In genomic region chr1:156108400-156108799, GRCm38 (mm10) we compare ENCODE assay signal across 13 mouse cellular contexts.
DNase-seq lines count a peak whose midpoint lies in the region; ATAC-seq lines count a peak whose summit lies in the region.
"Had no signal": no experiment of that assay in that cellular context is flagged by ENCODE, and none has a peak within 500 bp of the region (broad histone marks: within the 10 kb centered on the region; RNA-seq: fewer than 3 reads in every experiment).

No protein-coding gene starts in this region.

- 0 out of 2 replicates have a peak, but pooled peaks cover 3% of the 10 kb centered on the region for H3K9me3 ChIP-seq in kidney, embryonic 15.5 days (replicated peaks)
- H3K9me3 ChIP-seq in hindbrain, embryonic 12.5 days (replicated peaks), result no peaks in the 10 kb centered on the region
- H3K9me3 ChIP-seq: intestine, embryonic 15.5 days; lung, embryonic 15.5 days had no signal

- no peak overlapping the region for H3K4me3 ChIP-seq in kidney, embryonic 15.5 days (replicated peaks)
- H3K4me3 ChIP-seq in hindbrain, embryonic 12.5 days, result no peak overlapping the region
- H3K4me3 ChIP-seq: erythroblast, embryonic 14.5 days; intestine, embryonic 15.5 days; lung, embryonic 15.5 days had no signal

- peak; percentile 71; the same call in 1 of the 2 replicates for ATAC-seq in kidney, embryonic 15.5 days (replicated peaks; ENCODE audit: low FRiP score)
- peak; percentile 62 for ATAC-seq in common myeloid progenitor, adult 5-6 weeks (replicated peaks; ENCODE audit: low read depth, poor library complexity, severe bottlenecking)
- ATAC-seq in hindbrain, embryonic 12.5 days (ENCODE audit: low FRiP score), result no peak
- ATAC-seq: intestine, embryonic 15.5 days had no signal

- H3K4me1 ChIP-seq in kidney, embryonic 15.5 days, result peaks cover 20% of the 10 kb centered on the region
- H3K4me1 ChIP-seq in hindbrain, embryonic 12.5 days, result peaks cover 14% of the 10 kb centered on the region
- H3K4me1 ChIP-seq: intestine, embryonic 15.5 days; lung, embryonic 15.5 days had no signal

- no peaks in the 10 kb centered on the region for H3K36me3 ChIP-seq in kidney, embryonic 15.5 days
- no peaks in the 10 kb centered on the region for H3K36me3 ChIP-seq in hindbrain, embryonic 12.5 days
- H3K36me3 ChIP-seq: intestine, embryonic 15.5 days; lung, embryonic 15.5 days had no signal

- DNase-seq in kidney, adult 18-20 months, result no peak
- peak; percentile 40 for DNase-seq in Muller cell, postnatal 12 days (ENCODE audit: inconsistent ontology term)
- peak; percentile 53 for DNase-seq in mesoderm, embryonic 11.5 days (ENCODE audit: low read depth, low spot score)
- DNase-seq in lung, postnatal 4 days, result no peak
- DNase-seq in spleen, postnatal 4 days (ENCODE audit: low spot score in 2 of 2), result no peak
- DNase-seq: right cerebral cortex, adult 18-20 months; thymus, adult 18-20 months had no signal

- no peak overlapping the region for H3K9ac ChIP-seq in kidney, embryonic 15.5 days
- H3K9ac ChIP-seq in hindbrain, embryonic 12.5 days, result no peak overlapping the region
- H3K9ac ChIP-seq: intestine, embryonic 15.5 days; lung, embryonic 15.5 days had no signal

- H3K27ac ChIP-seq in kidney, embryonic 15.5 days, result peak overlapping the region; percentile 48
- no peak overlapping the region for H3K27ac ChIP-seq in hindbrain, embryonic 12.5 days
- H3K27ac ChIP-seq: intestine, embryonic 15.5 days; lung, embryonic 15.5 days had no signal

- H3K4me2 ChIP-seq in kidney, embryonic 15.5 days, result peak overlapping the region; percentile 39
- H3K4me2 ChIP-seq in hindbrain, embryonic 12.5 days (replicated peaks), result no peak overlapping the region
- H3K4me2 ChIP-seq: intestine, embryonic 15.5 days; lung, embryonic 15.5 days had no signal

- H3K27me3 ChIP-seq in kidney, embryonic 15.5 days, result peaks cover 64% of the 10 kb centered on the region
- no peaks in the 10 kb centered on the region; the same call in 1 of the 2 replicates for H3K27me3 ChIP-seq in hindbrain, embryonic 12.5 days
- H3K27me3 ChIP-seq: intestine, embryonic 15.5 days; lung, embryonic 15.5 days had no signal

- 3% methylated on average over 10 of the region's 10 CpGs for WGBS in kidney, embryonic 15.5 days
- 65% methylated on average over 10 of the region's 10 CpGs for WGBS in hindbrain, embryonic 12.5 days

Comparison
In these comparisons a context has a peak if more than half of its experiments do, and no peak if none do; other contexts are left out.
1. DNase-seq: peak in Muller cell, postnatal 12 days (single experiment) and mesoderm, embryonic 11.5 days (single experiment); none in kidney, adult 18-20 months (single experiment), lung, postnatal 4 days (0 of 2) and spleen, postnatal 4 days (0 of 2).